Mouse (Mus musculus): ENCODE measurements around the gene Pcid2. TPM values are rescaled to one million over a fixed set of nuclear protein-coding genes. Genes with fewer than 3 reads are reported as not detected.
"Not testable (repeated sequence)": the region's sequence is repeated elsewhere in the genome, so short reads cannot be mapped to it uniquely, and the experiment has no call there.

The Pcid2 gene
- polyA plus RNA-seq, 1 experiment: 33.0 TPM

DNA sequence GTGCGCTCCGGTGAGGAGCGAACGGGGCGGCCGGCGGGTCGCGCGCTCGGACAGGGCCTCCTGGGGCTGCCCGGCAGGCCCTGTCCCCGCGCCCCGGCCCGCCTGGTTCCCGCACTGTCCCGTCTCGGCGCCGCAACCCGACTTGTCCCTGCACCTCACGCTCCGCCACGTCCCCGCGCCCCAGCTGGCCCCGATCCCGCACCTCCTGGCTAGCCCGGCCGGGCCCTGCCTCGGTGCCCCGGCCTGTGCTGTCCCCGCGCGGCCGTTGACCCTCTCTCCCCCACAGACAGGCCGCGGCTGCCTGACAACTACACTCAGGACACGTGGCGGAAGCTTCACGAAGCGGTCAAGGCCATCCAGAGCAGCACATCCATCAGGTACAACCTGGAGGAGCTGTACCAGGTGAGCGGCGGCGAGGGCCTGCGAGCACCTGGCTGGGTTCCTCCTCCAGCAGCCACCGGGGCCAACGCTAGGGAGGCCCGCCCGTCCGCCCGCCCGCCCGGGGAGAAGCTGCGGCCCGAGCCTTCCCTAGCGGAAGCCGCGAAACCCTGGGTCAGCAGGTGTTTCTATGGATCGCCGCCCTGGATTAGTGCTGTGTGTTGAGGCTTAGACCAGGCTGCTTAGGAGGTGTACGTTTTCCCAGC is 771 bp upstream of the Pcid2 start:
- TF ChIP-seq POLR2A (IDR thresholded peaks at IDR 0.05; ENCODE audit: low read depth, low read length) (no peak), CTCF (IDR thresholded peaks at IDR 0.05; ENCODE audit: borderline replicate concordance, insufficient read depth, low read length) (no peak)
- Histone ChIP-seq H3K4me3 (ENCODE audit: insufficient read depth, low read length) (peak overlapping the region; percentile 81), H3K27ac (ENCODE audit: insufficient read depth, low read length) (0 out of 2 replicates have a peak overlapping the region, but pooled peaks have one; percentile 38), H3K4me1 (ENCODE audit: control insufficient read depth, insufficient read depth, low read length) (peaks cover 5% of the 10 kb centered on the region; the same call in 1 of the 2 replicates)

DNA sequence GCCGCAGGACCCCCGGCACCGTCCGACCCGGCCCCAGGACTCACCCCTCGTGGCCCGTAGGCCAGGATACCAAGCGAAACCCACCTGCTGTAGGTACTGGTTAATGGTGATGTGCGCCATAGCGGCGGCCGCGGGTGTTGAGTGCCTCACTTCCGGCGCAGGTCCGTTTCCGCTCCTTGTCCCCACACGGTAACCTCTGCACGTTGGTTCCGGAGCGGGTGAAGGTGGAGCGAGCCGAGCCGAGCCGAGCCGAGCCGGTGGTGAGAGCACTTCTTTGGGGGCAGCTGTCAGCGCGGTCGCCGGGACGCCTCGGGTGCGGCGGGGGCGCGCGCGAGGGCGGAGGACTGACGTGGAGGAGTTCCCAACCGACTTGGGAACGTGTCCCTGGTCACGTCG is 570 bp downstream of the Pcid2 start:
- no peak for TF ChIP-seq CTCF (IDR thresholded peaks at IDR 0.05; ENCODE audit: borderline replicate concordance, insufficient read depth, low read length)
- peak; percentile 70 for TF ChIP-seq POLR2A (IDR thresholded peaks at IDR 0.05; ENCODE audit: low read depth, low read length)
- peak overlapping the region; percentile 60 for H3K27ac ChIP-seq (ENCODE audit: insufficient read depth, low read length)
- H3K4me1 ChIP-seq (ENCODE audit: control insufficient read depth, insufficient read depth, low read length): peaks cover 5% of the 10 kb centered on the region; the same call in 1 of the 2 replicates
- peak overlapping the region; percentile 82 for H3K4me3 ChIP-seq (ENCODE audit: insufficient read depth, low read length)

DNA sequence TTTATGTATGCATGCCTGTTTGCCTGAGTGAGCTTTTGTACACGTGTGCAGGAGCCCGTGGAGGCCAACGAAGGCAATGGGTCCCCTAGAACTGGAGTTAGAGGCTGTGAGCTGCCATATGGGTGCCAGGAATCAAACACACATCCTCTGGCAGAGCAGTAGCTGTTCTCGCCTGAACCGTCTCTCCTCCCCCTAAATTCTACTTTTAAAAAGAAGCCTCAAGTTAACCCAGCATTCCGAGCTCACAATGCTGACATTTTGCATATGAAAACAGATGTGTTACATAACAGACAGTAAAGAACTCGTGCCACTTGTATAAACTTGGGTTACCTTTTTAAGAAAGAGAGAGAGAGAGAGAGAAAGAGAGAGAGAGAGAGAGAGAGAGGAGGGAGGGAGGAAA is 27.7 kb downstream of the Pcid2 start:
- no peak overlapping the region for H3K27ac ChIP-seq (ENCODE audit: insufficient read depth, low read length)
- TF ChIP-seq POLR2A (IDR thresholded peaks at IDR 0.05; ENCODE audit: low read depth, low read length) (no peak), CTCF (IDR thresholded peaks at IDR 0.05; ENCODE audit: borderline replicate concordance, insufficient read depth, low read length) (no peak)
- no peak overlapping the region for H3K4me3 ChIP-seq (ENCODE audit: insufficient read depth, low read length)
- no peaks in the 10 kb centered on the region for H3K4me1 ChIP-seq (ENCODE audit: control insufficient read depth, insufficient read depth, low read length)

DNA sequence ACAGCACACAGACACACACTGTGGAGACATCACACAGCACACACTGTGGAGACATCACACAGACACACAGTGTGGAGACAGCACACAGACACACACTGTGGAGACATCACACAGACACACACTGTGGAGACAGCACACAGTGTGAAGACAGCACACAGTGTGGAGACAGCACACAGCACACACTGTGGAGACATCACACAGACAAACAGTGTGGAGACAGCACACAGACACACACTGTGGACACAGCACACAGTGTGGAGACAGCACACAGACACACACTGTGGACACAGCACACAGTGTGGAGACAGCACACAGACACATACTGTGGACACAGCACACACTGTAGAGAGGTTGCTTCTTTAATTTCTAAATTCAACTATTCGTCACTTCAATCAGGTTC is 29.7 kb downstream of the Pcid2 start:
- not testable (repeated sequence) for H3K4me1 ChIP-seq (ENCODE audit: control insufficient read depth, insufficient read depth, low read length); H3K4me3 ChIP-seq (ENCODE audit: insufficient read depth, low read length); H3K27ac ChIP-seq (ENCODE audit: insufficient read depth, low read length)

DNA sequence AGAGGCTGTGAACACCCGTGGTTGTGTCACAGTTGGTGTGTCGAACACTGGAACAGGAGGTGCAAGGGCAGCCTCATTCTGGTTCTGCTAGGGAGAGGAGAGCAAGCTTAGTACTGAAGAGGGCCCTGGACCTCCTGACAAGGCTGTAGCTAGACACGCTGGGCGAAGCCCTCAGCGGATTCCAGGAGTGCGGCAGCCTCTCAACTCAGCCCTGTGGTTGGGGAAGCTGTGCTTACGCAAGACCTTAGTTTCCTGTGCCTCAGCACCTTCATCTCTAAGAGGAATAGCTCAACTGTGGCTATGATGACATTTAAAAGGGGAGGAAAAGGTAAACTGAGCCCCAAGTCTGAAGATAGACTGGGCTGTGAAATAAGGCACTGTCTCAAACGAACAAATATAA is 30.2 kb downstream of the Pcid2 start:
- TF ChIP-seq POLR2A (IDR thresholded peaks at IDR 0.05; ENCODE audit: low read depth, low read length) (no peak), CTCF (IDR thresholded peaks at IDR 0.05; ENCODE audit: borderline replicate concordance, insufficient read depth, low read length) (no peak)
- H3K27ac ChIP-seq (ENCODE audit: insufficient read depth, low read length): no peak overlapping the region
- no peak overlapping the region for H3K4me3 ChIP-seq (ENCODE audit: insufficient read depth, low read length)
- H3K4me1 ChIP-seq (ENCODE audit: control insufficient read depth, insufficient read depth, low read length): no peaks in the 10 kb centered on the region

DNA sequence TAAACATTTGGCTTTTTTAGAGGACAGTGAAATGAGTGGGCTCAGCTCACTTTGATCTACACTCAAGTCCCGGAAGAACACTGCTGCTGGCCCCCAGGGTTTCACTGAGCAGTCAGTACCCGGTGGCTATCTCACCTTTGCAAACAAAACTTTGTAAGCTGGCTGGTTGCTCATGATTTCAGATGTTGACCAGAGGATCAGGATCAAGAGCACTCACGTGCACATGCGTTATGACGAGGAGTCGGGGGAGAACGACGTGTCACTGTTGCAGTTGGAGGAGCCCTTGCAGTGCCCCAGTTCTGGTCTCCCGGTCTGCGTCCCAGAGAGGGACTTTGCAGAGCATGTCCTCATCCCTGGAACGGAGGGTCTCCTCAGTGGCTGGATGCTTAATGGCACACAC is 32.0 kb downstream of the Pcid2 start:
- Histone ChIP-seq H3K27ac (ENCODE audit: insufficient read depth, low read length) (no peak overlapping the region), H3K4me3 (ENCODE audit: insufficient read depth, low read length) (no peak overlapping the region), H3K4me1 (ENCODE audit: control insufficient read depth, insufficient read depth, low read length) (no peaks in the 10 kb centered on the region)
- no peak for TF ChIP-seq POLR2A (IDR thresholded peaks at IDR 0.05; ENCODE audit: low read depth, low read length)
- TF ChIP-seq CTCF (IDR thresholded peaks at IDR 0.05; ENCODE audit: borderline replicate concordance, insufficient read depth, low read length): no peak

DNA sequence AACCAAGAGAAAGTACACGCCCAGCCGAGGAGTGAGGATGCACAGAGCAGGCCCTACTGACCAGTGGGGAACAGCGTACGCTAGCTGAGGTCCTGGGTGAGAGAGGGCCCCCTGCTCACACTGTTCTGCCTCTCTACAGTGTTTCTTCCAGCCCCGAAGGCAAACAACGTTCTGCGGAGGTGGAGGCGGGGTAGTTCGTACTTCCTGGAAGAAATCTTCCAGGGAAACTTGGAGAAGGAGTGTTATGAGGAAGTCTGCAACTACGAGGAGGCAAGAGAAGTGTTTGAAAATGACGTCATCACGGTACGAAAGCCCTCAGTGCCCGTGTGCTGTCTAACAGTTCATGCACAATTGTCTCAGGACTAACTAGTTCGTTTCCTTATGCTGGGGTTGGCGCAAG is 42.1 kb downstream of the Pcid2 start:
- Histone ChIP-seq H3K4me3 (ENCODE audit: insufficient read depth, low read length) (no peak overlapping the region), H3K4me1 (ENCODE audit: control insufficient read depth, insufficient read depth, low read length) (no peaks in the 10 kb centered on the region), H3K27ac (ENCODE audit: insufficient read depth, low read length) (no peak overlapping the region)
- TF ChIP-seq CTCF (IDR thresholded peaks at IDR 0.05; ENCODE audit: borderline replicate concordance, insufficient read depth, low read length): no peak
- no peak for TF ChIP-seq POLR2A (IDR thresholded peaks at IDR 0.05; ENCODE audit: low read depth, low read length)

DNA sequence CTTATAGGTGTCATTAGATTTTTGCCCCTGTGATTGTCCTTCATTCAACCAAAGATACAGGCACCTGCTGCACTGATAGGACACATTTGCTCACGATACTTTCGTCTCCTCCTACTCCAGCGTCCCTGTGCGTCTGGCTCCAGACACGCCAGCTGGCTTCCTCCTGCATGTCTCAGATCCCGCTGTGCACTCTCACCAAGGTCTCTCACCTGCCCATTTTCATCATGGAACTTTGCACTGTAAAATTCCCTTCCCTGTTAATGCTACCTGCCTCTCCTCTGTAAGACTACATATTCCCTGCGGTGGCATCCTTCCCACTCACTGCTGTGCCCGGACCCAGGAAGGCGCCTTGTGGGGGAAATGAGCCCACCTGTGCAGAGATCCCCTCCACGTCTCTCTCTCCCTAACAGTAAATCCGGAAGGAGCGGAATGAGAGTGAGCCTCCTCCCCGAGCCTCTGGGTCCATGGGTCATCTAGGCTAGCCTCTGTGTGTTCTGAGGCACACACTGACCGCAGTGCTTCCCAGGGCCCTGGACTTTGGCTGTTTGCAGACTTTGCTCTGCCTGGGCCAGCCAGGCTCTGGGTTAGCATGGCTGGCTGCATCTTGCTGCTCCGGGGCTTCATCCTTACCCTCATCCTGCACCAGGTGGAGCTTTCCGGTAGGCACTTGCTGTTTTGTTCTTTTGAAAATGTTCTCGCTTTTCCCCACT is 44.7 kb downstream of the Pcid2 start, which contains the start of gene Proz:
Gene Proz (plus strand): TSS at position 474 of the 710 bp plus-strand sequence.
- Histone ChIP-seq H3K27ac (ENCODE audit: insufficient read depth, low read length) (no peak within 1 kb of the TSS), H3K4me1 (ENCODE audit: control insufficient read depth, insufficient read depth, low read length) (no peaks in the 10 kb centered on the region), H3K4me3 (ENCODE audit: insufficient read depth, low read length) (no peak within 1 kb of the TSS)
- no peak for TF ChIP-seq CTCF (IDR thresholded peaks at IDR 0.05; ENCODE audit: borderline replicate concordance, insufficient read depth, low read length)
- no peak for TF ChIP-seq POLR2A (IDR thresholded peaks at IDR 0.05; ENCODE audit: low read depth, low read length)

DNA sequence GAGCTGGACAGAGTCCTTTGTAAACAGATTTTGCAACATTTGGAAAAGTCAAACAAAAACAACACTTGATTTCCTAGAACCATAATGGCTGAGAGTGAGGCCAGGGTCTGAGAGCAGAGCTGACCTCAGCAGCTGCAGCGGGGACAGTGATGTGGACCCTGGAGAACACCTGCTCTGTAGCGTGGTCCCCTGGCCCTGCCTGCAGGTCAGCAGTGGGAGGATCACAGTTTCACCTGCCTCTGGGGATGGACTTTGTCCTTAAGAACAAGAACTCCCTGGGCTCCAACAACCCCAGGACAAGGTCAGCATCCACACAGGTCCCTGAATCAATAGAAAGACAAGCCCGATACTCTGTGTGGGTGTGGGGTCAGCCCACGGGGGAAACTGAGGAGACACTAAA is 47.9 kb downstream of the Pcid2 start:
- TF ChIP-seq POLR2A (IDR thresholded peaks at IDR 0.05; ENCODE audit: low read depth, low read length) (no peak), CTCF (IDR thresholded peaks at IDR 0.05; ENCODE audit: borderline replicate concordance, insufficient read depth, low read length) (no peak)
- Histone ChIP-seq H3K27ac (ENCODE audit: insufficient read depth, low read length) (no peak overlapping the region), H3K4me1 (ENCODE audit: control insufficient read depth, insufficient read depth, low read length) (no peaks in the 10 kb centered on the region), H3K4me3 (ENCODE audit: insufficient read depth, low read length) (no peak overlapping the region)

DNA sequence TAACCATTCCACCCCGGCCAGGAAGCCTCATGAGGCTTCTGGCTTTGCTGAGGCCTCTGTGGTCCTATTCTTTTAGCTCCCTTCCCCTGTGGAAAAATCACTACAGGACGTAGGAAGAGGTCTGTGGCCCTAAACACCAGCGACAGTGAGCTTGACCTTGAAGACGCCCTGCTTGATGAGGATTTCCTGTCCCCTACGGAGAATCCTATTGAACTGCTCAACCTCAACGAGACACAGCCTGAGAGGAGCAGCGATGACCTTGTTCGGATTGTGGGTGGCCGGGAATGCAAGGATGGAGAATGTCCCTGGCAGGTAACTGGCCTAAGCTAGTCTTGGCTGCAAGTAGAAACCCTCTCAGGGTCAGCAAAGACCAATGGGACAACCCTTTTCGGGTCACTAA is 54.7 kb downstream of the Pcid2 start:
- H3K4me3 ChIP-seq (ENCODE audit: insufficient read depth, low read length): no peak overlapping the region
- no peaks in the 10 kb centered on the region for H3K4me1 ChIP-seq (ENCODE audit: control insufficient read depth, insufficient read depth, low read length)
- no peak overlapping the region for H3K27ac ChIP-seq (ENCODE audit: insufficient read depth, low read length)
- no peak for TF ChIP-seq POLR2A (IDR thresholded peaks at IDR 0.05; ENCODE audit: low read depth, low read length)

Data from embryonic fibroblast, embryonic 13.5 days (primary cell).